Mouse (Mus musculus): ENCODE results near the gene Cfdp1.
A peak's percentile ranks its signal among the peaks of the same experiment; 100 is the strongest.

The Cfdp1 gene

DNA sequence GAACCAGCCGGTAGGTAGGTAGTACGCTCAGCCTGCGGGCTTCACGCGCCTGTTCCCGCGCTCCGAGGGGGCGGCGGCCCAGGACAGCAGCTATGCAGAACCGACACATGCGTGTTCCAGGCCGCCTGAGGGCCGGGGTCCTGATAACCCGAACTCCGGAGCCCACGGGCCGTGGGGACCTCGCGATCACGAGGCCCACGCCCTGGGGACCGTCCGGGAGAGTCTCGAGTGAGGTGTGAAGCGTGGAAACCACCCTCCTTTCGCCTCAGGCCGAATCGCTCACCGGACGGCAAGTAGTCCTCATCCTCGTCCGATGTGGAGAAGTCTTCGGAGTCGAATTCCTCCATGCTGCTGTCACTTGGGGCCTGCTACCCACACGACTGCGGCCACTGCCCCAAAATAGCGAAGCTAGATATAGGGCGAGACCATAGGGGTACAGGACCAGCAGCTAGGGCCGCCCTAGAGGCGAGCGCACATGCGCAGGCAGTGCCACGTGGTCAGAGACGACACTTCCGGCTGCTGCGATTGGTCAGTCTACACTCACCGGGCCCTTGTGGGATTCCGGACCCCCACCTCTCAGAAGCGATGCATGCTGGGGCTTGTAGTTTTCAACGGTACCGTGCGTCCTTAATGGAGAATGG is at the start of gene Cfdp1:
Gene Cfdp1 (minus strand): TSS at position 431 of the 641 bp plus-strand sequence.
- DNase-seq, result peak; percentile 96

DNA sequence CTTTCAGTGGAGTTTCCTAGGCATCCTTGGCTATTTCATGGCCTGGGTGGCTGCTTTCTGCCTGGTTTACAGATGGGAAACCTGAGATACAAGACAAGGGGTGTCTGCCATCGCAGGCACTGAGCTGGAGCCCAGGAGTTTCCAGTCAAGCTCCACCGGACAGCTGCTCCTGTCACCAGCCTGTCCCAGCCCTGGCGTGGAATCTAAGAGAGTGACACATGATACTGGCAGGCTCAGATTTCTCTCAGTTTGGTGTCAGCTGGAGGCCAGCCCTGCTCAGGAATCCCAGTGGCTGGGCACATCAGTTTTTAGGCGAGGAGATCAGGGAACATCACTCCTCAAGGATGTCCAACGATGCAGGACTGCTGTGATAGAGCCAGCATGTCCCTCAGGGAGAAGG is 48.0 kb upstream of the Cfdp1 start:
- DNase-seq, result no peak

DNA sequence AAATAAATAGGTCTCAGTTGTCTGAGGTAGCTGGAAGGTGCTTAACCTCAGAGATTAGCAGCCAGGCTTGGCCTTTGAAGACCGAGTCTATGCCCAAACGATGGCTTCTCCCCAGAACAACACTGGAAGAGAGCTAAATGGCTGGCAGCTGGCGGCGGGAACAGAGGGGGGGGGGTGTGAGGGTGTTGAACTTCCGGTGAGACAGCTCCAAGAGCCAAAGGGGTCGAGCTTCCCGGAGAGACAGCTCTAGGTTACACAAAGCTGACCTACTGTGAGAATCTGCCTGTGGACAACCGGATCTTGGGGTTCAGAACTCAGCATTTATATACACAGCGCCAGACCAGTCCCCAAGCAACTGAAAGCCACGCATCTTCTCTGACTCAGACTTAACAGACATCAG is 44.5 kb upstream of the Cfdp1 start:
- no peak for DNase-seq

DNA sequence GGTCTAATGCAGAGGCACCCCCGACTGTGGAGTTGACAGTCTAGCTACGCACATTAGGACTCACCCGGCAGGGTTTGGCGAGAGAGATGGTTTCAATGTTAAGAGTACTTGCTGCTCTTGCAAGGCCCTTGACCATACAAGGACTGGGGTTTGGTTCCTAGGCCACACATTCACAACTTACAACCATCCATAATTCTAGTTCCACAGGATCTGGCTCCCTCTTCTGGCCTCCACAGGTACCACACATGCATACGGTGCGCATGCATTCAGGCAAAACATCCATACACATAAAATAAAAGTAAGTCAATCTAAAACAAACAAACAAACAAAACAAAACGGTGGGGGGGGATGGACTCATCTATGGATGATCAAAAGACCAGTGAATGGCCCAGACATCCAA is 40.9 kb upstream of the Cfdp1 start:
- DNase-seq, result no peak

DNA sequence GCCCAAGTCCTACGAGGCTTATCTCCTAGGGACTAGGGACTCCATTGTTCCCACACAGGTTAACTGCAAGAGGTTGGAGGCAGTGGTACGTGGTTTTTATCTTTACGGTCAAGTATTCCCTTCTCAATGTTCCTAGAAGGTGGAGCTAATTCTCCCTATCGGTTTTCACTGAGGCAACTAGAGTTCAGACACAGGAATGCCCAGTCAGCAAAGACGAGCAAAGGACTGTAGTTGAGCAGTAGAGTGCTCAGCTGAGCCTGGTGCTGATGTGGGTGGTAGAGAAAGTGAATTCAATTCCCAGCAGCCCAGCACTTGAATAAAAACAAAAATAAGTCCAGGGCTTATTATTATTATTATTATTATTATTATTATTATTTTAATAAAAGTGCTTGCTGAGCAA is 38.5 kb upstream of the Cfdp1 start:
- DNase-seq, result no peak

DNA sequence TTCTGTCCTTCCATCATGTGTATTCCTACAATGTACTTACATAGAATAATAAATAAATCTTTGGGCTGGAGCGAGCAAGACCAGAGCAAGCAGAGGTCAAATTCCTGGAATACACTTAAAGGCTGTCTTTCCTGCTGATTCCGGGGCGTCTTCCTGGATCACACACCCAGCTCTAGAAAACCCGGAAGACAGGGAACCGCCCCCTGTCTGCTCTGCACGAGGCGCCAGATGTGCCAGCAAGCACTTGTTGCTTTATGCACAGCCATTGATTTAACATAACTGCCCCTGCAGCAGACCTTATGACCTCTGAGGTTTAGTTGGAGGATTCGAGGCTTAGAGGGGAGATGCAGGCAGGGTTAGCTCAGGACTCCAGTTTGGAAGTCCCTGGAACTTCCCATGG is 37.9 kb upstream of the Cfdp1 start:
- no peak for DNase-seq

DNA sequence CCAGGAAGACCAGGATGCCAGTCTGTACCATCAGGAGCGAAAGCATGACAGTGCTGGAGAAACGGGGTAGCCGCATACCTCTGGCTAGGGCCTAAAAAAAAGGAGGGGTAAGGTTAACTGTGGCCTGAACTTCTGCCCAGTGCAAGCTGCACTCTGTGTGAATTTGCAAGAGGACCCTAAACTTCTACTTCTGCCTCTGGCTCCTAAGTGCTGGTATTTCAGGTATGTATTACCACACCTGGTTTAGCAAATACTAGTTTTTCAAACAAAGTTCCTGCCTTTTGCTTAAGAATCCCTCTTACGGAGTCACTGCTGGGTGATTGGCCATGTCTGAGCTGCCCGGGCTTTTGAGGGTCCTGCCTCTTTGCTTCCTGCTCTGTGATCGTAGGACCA is 36.8 kb upstream of the Cfdp1 start:
- DNase-seq, result no peak

DNA sequence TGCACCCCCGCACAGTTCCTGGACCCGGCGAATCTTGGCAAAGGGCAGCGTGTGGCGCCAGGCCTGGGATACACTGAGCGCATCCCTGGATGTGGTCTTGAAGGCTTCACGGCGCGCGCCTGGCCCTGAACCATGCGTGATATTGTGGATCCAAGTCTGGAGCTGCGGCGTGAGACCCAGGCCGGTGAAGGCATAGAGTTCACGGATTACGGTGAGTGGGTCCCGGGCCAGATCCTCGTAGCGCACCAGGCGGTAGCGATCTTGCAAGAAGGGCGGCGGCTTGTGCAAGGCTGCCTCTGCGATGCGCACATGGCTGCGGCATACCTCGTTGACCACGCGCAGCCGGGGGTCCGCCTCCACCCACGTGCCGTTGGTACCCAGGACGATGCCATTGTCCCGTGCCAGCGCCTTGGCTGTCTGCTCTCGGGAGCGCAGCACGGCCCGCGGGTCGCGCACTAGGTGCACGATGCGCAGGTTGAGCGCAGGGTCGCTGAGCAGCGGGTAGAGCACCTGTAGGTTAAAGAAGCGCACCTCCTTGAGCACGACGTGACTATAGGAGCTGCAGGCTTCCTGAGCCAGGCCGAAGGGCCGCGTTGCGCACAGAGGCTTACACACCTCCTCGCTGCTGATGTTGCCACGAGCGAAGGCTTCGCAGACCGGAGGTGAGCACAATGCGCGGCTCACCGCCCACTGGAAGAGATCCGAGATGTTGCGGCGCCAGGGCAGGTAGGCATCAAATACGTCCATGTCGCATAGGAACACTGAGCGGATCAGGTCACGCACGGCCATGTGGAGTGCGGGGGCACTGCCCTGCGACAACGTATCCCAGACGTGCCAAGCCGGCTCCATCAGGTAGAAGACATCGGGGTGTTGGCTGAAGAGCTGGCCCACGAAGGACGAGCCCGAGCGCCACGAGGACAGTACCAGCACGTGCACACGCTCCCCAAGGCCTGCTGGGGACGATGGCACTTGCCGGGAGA is 36.1 kb upstream of the Cfdp1 start:
- peak; percentile 68 for DNase-seq

DNA sequence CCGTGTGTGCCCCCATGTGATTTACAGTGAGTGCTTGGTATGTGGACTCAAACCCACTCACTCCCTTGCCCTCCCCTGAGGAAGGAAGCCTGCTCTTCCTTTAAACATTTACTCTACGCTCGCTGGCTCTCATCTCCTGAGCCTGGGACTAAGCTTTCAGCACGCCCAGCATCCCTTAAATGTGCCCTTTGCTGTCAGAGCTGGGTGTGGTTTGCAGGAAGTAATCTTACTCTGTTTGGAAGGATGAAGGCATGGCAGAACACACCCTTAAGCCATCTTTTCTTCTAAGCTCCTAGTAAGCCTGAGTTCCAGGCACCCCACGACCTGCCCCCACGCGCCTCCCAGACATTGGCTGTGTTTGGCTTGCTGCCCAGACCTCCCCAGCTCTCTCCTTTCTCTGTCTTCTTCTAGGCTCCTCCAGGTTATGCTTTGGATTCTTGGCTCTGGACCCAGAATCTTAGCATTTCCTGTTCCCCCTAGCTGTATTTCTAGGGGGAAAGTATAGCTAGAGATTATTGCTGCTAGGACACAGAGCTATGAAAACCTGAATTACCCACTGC is 34.1 kb upstream of the Cfdp1 start:
- peak; percentile 17 for DNase-seq

DNA sequence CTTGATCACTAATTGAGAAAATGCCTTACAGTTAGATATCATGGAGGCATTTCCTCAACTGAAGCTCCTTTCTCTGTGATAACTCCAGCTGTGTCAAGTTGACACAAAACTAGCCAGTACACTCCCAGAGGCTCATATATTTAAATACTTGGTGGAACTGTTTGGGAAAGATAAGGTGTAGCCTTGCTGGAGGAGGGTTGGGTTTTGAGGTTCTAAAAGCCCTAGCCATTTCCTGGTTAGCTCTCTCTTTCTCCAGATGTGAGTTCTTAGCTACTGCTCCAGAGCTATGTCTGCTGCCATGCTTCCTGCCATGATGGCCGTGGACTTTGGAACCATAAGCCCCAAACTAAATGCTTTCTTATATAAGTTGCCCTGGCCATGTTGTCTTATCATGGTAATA is 33.4 kb upstream of the Cfdp1 start:
- no peak for DNase-seq

DNA sequence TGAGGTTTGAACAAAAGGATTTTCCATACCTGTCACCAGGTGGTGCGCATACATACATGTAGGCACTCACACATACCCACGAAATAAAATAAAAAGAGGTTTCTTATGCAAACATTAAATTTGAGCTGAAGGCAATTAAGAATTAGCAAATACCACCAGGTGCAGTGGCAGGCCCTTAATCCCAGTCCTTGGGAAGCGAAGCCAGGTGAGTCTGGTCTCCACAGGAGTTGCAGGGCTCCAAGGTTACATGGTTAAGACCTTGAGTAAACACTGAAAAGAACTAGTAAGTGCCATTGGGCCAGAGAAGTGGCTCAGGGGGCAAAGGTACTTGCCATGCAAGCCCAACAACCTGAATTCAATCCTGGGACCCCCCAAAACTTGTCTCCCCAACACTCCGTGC is 29.5 kb upstream of the Cfdp1 start:
- DNase-seq, result no peak

DNA sequence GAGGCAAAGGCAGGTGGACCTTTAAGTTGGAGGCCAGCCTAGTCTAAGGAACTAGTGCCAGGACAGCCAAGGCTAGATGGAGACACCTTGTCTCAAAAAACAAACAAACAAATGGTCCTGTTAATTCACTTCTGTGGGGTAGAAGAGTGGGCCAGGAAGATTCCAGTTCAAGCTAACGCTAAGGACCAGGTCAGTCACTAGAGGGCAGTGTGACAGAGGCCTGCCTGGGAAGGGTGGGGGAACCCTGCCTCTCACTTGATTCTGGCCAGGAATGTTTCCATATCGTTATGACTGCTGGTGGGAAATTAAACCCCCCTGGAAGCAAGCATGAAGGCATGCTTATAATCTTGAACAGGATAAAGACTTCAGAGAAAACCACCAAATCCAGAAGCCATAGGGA is 27.5 kb upstream of the Cfdp1 start:
- peak; percentile 58 for DNase-seq

DNA sequence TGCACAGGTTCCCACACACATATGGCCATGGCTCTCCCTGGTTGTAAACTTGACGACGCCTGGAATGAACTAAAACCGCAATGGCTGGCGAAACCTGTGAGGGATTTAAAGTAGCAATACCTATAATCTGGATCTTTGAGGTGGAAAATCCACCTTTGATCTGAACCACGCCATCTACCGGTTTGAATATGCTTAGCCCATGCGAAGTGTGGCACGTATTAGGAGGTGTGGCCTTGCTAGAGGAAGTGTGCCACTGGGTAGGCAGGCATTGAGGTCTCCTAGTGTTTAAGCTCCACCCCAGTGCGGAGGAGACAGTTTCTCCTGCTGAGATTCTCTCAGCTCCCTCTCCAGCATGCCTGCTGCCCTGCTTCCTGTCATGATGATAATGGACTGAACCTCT is 23.6 kb upstream of the Cfdp1 start:
- DNase-seq, result peak; percentile 54

DNA sequence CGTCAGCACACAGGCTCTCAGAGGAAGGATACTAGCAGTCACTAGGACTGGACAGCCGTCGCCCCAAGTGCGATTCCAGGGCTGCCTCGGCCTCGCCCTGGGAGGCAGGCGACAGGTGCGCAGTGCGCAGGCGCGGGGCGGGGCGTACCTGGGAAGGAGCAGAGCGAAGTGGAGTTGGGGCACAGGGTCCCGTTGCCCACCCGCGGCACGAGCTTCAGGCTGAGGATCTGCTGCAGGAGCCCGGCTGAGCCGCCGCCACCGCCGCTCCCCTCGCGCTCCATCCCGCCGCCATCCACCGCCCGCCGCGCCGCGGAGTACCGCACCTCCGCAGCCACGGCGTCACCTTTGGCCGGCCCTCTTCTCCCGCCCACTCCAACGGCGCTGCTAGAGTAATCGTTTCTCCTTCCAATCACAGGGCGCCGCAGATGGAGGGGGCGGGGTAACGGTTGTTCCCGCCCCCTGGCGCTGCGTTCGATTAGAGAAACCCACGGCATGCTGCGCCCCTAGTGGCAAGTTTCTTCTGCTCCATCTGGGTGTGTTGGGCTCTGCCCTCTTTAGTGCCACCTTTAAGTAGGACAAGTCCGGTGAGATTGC is 22.4 kb upstream of the Cfdp1 start, which contains the start of gene Tmem170:
Gene Tmem170 (minus strand): TSS at position 396 of the 594 bp plus-strand sequence.
- peak; percentile 99 for DNase-seq

DNA sequence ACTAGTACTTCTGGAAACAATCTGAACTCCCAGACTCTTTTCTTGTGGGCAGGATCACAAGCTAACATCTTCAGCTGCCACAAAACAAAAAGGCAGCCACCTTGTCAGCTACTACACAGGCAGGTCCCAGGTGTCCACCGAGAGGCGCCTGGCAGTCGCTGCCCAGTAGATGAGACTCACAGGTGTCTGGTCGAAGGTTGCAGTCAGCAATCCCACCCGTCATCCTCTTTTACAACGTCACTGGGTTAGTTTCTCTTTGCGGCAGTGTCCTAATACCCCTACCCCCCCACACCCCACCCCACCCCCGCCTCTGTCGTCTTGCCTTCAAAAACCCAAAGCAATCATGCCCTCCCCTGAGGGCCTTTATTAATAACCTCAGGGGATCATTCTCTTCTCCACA is 21.7 kb upstream of the Cfdp1 start:
- DNase-seq, result peak; percentile 60

DNA sequence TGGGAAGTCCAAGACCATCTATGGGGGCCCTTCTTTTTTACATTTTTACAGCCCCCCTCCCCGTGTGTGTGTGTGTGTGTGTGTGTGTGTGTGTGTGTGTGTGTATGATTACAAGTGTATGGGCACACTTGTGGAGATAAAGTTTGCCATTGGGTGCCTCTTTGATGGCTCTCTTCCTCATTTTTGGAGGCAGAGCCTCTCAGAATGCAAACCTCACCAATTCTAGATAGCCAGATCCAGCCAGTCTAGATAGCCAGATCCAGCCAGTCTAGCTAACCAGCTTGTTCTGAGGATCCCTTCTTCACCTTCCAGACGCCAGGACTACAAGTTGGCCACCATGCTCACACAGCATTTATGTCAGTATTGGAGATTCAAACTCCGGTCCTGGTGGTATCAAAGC is 17.2 kb upstream of the Cfdp1 start:
- DNase-seq, result no peak

DNA sequence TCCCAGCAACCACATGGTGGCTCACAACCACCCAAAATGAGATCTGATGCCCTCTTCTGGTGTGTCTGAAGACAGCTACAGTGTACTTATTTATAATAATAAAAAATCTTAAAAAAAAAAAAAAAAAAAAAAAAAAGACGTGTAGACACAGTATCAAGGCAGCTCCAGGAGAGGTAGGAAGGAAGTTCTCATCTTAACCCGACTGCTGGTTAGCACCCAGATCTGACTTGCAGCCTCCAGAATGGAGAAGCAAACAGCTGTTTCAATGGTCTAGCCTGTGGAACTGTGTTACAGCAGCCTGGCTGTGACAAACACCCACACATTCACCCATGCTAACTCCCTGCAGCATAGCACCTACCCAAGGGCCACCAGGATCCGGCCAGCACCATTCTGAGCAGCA is 16.3 kb upstream of the Cfdp1 start:
- DNase-seq, result no peak

DNA sequence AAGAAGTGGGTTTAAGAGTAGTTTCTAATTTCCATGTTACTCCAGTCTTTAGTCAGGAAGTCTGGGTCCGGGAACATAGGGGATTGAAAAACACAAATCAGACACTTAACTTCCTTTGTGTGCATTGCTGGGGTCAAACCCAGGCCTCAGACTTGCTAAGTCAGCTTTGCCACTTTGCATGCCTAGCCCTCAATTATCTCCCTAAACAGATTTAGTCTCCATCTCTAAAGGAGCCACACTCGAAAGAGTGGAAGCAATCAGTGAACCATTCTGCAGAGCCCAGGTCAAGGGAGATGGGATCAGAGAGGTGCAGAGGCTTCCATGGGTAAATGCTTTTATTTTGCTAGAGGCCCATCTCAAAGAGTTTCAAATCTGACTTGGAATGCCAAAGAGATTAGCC is 14.6 kb upstream of the Cfdp1 start:
- DNase-seq, result no peak

DNA sequence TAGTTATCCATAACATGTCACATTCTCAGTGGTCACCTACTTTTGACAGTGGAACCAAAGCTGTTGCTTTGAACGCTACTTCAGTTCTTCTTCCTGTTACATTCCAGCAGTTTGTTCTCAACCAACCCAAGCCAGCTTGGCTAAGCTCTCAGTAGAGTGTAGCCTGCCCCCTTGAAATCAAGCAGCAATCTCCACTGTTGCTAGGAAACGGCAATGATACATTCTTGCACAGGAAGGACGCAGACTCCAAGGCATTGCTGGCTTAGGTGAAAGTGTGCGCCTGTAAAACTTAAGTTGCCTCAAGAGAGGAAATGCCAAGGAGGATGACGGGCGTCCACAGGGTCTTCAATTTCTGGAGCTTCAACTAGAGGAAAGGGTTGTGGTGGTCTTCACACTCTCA is 11.8 kb upstream of the Cfdp1 start:
- no peak for DNase-seq

DNA sequence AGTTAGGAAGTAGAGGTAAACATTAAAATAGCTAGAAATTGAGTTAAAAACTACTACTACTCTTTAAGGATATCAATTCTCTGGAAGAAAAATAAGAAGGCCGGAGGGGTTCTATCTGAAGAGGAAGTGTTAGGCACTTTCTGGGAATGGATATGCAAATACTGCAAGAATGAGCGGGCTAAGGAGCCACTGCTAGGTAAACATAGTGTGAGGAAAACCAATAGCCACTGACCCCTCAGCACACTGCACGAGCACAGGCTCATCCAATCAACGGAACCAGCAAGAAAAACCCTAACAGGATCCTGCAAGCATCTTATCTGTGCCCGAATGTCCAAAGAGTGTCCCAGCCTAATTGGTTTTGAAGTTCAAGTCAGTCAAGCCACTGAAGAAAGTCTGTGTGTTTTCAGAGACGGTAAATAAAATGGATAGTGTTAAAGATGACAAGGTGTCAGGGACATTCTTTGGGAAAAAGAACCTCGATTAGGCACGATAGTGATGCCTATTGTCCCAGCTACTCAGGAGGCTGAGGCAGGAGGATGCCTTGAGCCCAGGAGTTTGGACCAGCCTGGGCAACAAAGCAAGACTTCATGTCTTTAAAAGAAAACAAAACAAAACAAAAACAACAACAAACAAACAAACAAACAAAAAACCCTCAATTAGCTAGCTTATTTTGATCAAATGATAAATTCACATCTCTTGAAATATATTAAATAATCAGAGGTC is 11.2 kb upstream of the Cfdp1 start:
- DNase-seq, result no peak

DNA sequence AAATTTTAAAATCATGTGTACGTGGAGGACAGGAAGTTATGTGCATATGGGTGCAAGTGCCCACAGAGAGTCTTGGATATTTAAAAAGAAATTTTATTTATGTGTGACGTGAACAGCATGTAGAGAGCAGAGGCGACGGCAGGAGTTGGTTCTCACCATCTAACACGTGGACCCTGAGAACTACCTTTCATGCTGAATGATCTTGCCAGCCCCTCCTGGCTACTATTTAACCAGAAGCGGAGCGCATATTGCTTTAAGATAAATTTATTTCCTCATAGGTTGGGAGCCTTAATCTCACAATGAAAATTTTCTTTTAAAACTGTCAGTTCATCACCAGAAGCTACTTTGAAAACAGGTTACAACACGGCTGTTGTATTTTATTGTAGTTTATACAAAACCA is 10.6 kb upstream of the Cfdp1 start:
- no peak for DNase-seq

DNA sequence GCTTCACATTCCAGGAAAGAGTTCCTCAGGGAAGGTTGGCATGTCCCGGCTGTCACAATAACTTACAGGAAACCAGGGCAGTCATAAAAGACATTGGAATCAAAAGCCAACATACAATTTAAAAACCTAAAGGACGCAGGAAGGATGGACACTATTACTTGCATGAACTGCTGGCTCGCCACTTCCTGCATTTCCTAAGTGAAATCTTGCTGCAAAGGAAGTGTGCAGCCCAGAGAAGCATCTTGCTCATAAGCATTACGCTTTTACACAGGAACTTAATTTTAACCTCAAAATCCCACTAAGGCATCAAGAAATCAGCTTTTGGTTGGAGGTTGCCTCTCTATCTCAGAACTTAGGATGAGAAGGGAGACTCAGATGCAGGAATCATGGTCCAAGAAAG is 9.2 kb upstream of the Cfdp1 start:
- DNase-seq, result no peak

DNA sequence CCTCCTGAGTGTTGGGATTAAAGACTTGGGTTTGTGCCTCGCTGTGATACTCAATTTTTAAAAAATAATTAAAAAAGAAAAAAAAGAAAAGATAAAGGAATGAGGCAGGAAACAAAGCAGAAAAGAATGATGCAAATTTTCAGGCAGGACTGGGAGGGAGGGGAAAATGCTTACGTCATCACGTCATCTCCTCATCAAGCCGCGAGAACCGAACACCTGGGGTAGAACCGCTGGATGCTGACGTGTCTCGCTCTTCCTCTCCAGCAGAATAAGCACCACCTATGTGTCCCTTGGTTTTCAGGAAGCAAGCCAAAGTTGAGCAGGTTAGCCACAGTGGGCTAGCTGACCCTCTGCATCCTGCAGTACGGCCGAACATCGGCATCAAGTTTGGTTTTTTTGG is 1.9 kb upstream of the Cfdp1 start:
- DNase-seq, result no peak

All from cerebellum, adult 9-11 months (tissue).